Mouse (Mus musculus) neutrophil, adult 59 days (primary cell): ENCODE results near the gene Adra2b. TPM values are rescaled to one million over a fixed set of nuclear protein-coding genes. Genes with fewer than 3 reads are reported as not detected.

Source experiments
- total RNA-seq, 2 experiments: library from RNA; stranded (reverse); gene quantifications; 1 replicate in 1 of 2; 2 replicates in 1 of 2; pipeline ENCODE4 v1.2.4; 2023

Adra2b gene
- not detected for total RNA-seq

GRCm38 (mm10) chr2:127362459-127363281 is at the start of gene Adra2b:
Gene Adra2b, plus strand, starts transcription at chr2:127363208.

GRCm38 (mm10) chr2:127335767-127336496 is 27.1 kb upstream of the Adra2b start, which contains the start of gene Dusp2:
Gene Dusp2, plus strand, starts transcription at chr2:127336159.

GRCm38 (mm10) chr2:127338416-127338815 is 24.6 kb upstream of the Adra2b start, which contains the start of gene Astl:
Gene Astl, plus strand, starts transcription at chr2:127338639.

Other genes starting within 250 kb of the Adra2b start
- gene Ncaph, start 229.3 kb upstream of the Adra2b start, total RNA-seq: 10 to 100 TPM; 41.4 to 56.2 TPM
- 10 to 100 TPM; 19.4 to 26.4 TPM for gene Itpripl1, start 219.8 kb upstream of the Adra2b start, total RNA-seq
- gene 1810024B03Rik, start 154.9 kb upstream of the Adra2b start, total RNA-seq: under 1 TPM; 0.42 to 0.57 TPM
- gene Snrnp200, start 154.8 kb upstream of the Adra2b start, total RNA-seq: 100 to 1,000 TPM in 1 of 2 experiments, 10 to 100 TPM in 1; 81.3 to 102 TPM
- 10 to 100 TPM; 30.8 to 34.3 TPM for gene Ciao1, start 115.4 kb upstream of the Adra2b start, total RNA-seq
- gene Tmem127, start 115.3 kb upstream of the Adra2b start, total RNA-seq: 10 to 100 TPM; 69.0 to 73.6 TPM
- 10 to 100 TPM; 65.0 to 72.4 TPM for gene Stard7, start 93.0 kb upstream of the Adra2b start, total RNA-seq
- gene Dusp2, start 27.0 kb upstream of the Adra2b start, total RNA-seq: 10 to 100 TPM; 44.8 to 47.5 TPM
- gene Astl, start 24.6 kb upstream of the Adra2b start, total RNA-seq: under 1 TPM; 0.13 to 0.15 TPM
- gene Gpat2, start 62.0 kb downstream of the Adra2b start, total RNA-seq: not detected
- 1 to 10 TPM; 7.6 to 8.4 TPM for gene Fahd2a, start 81.4 kb downstream of the Adra2b start, total RNA-seq
- 1 to 10 TPM in 1 of 2 experiments, under 1 TPM in 1; 0.95 to 1.5 TPM for gene Kcnip3, start 158.9 kb downstream of the Adra2b start, total RNA-seq
- gene Prom2, start 178.3 kb downstream of the Adra2b start, total RNA-seq: not detected
- 1 to 10 TPM in 1 of 2 experiments, under 1 TPM in 1; 0.49 to 1.3 TPM for gene Zfp661, start 223.9 kb downstream of the Adra2b start, total RNA-seq
- 10 to 100 TPM; 45.7 to 52.9 TPM for gene Mrps5, start 224.0 kb downstream of the Adra2b start, total RNA-seq